Mouse (Mus musculus) adrenal gland, adult (tissue): ENCODE results near the gene Rnf166.
A peak's percentile ranks its signal among the peaks of the same experiment; 100 is the strongest.

Experiments
- DNase-seq, 2 experiments: peaks; one replicate each; pipeline ENCODE4 v3.0.0; 2022 to 2023; ENCODE audit warnings: low spot score in 1 of 2; ENCODE audit not compliant: inconsistent age in 2 of 2

The Rnf166 gene

GRCm38 (mm10) chr8:122475580-122476320 is at the start of gene Rnf166, which contains the start of gene Ctu2:
Gene Rnf166, minus strand, starts transcription at chr8:122476064.
Gene Ctu2, plus strand, starts transcription at chr8:122476143.
- peak; percentile 93 to 97 for DNase-seq

- no peak for DNase-seq
Observed at GRCm38 (mm10) chr8:122525004-122525403, 49.1 kb upstream of the Rnf166 start.

- peak in 1 of 2 experiments; percentile 51 for DNase-seq
Observed at GRCm38 (mm10) chr8:122524506-122524905, 48.6 kb upstream of the Rnf166 start.

- DNase-seq: no peak
Observed at GRCm38 (mm10) chr8:122523652-122524360, 47.9 kb upstream of the Rnf166 start.

- DNase-seq: peak; percentile 48 to 66
Observed at GRCm38 (mm10) chr8:122522796-122523651, 47.2 kb upstream of the Rnf166 start.

GRCm38 (mm10) chr8:122520611-122521010 is 44.7 kb upstream of the Rnf166 start:
- DNase-seq: no peak

GRCm38 (mm10) chr8:122517541-122518190 is 41.8 kb upstream of the Rnf166 start:
- DNase-seq: peak; percentile 39 to 58

GRCm38 (mm10) chr8:122515699-122516098 is 39.8 kb upstream of the Rnf166 start:
- no peak for DNase-seq

- DNase-seq: no peak
Observed at GRCm38 (mm10) chr8:122512392-122512791, 36.5 kb upstream of the Rnf166 start.

- DNase-seq: no peak
Observed at GRCm38 (mm10) chr8:122511552-122511951, 35.7 kb upstream of the Rnf166 start.

GRCm38 (mm10) chr8:122500856-122501255 is 25.0 kb upstream of the Rnf166 start:
- peak; percentile 77 to 92 for DNase-seq

- DNase-seq: no peak
Observed at GRCm38 (mm10) chr8:122497912-122498311, 22.0 kb upstream of the Rnf166 start.

- no peak for DNase-seq
Observed at GRCm38 (mm10) chr8:122497016-122497734, 21.3 kb upstream of the Rnf166 start.

GRCm38 (mm10) chr8:122488387-122488786 is 12.5 kb upstream of the Rnf166 start:
- no peak for DNase-seq

- peak in 1 of 2 experiments; percentile 30 for DNase-seq
Observed at GRCm38 (mm10) chr8:122484831-122485230, 9.0 kb upstream of the Rnf166 start.

- no peak for DNase-seq
Observed at GRCm38 (mm10) chr8:122483877-122484276, 8.0 kb upstream of the Rnf166 start.

GRCm38 (mm10) chr8:122482448-122482847 is 6.6 kb upstream of the Rnf166 start:
- no peak for DNase-seq

GRCm38 (mm10) chr8:122474951-122475560 is 808 bp downstream of the Rnf166 start:
- DNase-seq: peak; percentile 75 to 93

GRCm38 (mm10) chr8:122473911-122474421 is 1.9 kb downstream of the Rnf166 start:
- DNase-seq: peak in 1 of 2 experiments; percentile 46
